Mouse (Mus musculus) thymus, postnatal 0 days (tissue): ENCODE measurements around the gene Sptbn2. TPM values are rescaled to one million over a fixed set of nuclear protein-coding genes. Genes with fewer than 3 reads are reported as not detected.

ENCODE experiments used
- DNase-seq: peaks from one replicate; pipeline ENCODE4 v3.0.0-alpha.2; 2015; ENCODE audit warnings: low spot score
- polyA plus RNA-seq: library from polyadenylated mRNA; unstranded; fragments of >200 nt; fragmentation: Nextera tagmentation; extraction: Ambion mirVana; gene quantifications from 2 replicates; pipeline ENCODE4 v1.2.1, GENCODE M21; 2015

Sptbn2 gene
- polyA plus RNA-seq, 1 experiment from 2014 or later, result 0.09 TPM

DNA sequence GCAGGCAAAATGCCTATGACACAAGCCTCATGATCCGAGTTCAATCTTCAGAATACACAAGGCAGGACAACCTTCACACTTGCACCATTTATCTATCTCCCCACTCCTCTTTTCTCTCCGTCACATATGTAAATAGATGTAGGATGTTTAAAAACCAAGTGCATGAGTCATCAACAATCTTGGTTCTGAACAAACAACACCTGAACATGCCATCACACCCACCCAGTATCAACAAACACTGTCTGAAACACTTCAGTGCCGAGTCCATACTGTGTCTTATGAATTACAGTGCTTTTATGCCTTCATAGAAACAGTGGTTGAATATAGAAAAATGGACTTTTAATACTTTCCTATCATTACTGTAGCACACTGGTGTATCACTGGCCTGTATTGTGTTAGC lies 61.8 kb downstream of the Sptbn2 start:
- DNase-seq, result no peak

- no peak for DNase-seq
These were observed 71.9 kb downstream of the Sptbn2 start for GRCm38 (mm10) chr19:4782891-4783290.

DNA sequence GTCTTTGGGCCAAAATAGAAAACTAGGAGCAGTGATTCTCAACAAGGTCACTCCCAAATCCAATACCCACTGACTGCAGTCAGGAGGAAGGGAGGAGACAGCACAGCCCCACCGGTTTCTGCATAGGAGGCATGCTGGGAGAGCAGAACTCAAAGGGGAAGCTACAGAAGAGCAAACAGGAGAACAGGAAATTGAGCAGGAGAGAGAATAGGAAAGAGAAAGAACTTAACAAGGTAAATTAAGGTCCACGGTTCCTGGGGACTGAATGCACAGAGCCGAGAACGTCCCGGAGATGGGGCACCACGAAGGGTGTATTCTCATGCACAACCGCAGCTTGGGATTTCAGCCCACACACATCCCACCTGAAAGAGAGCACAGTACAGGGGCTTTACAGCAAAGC lies 74.2 kb downstream of the Sptbn2 start:
- no peak for DNase-seq

- DNase-seq, result no peak
These were observed 75.3 kb downstream of the Sptbn2 start for GRCm38 (mm10) chr19:4786313-4786712.

DNA sequence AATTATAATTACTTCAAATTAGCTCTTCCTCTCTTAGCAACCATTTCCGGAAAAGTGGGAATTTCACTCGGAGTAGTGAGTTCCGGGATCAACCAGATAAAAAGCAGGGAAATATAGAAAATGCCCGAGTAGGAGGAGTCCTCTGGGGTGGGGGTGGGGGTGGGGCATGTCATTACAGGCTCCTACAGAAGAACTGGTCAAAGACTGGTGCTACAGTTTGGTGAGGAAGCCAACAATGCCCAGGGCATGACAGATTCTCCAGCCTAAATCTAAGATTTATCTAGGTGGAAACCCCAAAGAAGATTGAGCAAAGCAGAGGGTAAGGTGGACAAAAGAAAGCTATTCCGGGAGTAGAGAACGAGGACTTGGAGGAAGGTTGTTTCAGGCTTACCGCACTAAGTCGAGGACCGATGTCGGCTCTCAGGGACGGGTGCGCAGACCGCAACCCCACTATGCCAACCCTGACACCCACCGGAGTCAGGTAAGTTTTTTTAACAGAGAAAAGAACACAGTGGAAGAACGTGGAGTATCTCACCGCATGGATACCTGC lies 82.4 kb downstream of the Sptbn2 start:
- no peak for DNase-seq

- DNase-seq, result peak; percentile 99
These were observed 83.0 kb downstream of the Sptbn2 start, which contains the start of gene Rbm4 for GRCm38 (mm10) chr19:4793831-4794422. Rbm4 (minus strand) TSS chr19:4793901.

GRCm38 (mm10) chr19:4795929-4796328 lies 85.0 kb downstream of the Sptbn2 start:
- no peak for DNase-seq

DNA sequence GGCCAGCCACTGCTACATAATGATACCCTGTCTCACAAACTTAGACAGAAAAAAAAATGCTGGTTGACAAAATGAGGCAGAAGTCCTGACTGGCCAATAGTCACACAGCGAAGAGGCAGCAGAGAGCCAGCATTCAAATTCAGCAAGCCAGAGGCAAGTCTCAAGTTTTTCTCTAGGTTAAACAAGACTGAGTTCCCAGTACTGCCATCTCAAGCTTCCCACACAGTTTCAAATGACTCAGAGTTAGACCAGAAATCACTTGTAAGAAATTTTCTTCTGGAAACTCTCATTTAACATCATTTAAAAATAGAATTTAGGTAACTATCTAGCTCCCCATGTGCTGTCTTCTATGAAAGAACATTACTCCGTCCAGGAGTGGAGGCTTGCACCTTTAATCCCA lies 86.9 kb downstream of the Sptbn2 start:
- DNase-seq, result no peak

DNA sequence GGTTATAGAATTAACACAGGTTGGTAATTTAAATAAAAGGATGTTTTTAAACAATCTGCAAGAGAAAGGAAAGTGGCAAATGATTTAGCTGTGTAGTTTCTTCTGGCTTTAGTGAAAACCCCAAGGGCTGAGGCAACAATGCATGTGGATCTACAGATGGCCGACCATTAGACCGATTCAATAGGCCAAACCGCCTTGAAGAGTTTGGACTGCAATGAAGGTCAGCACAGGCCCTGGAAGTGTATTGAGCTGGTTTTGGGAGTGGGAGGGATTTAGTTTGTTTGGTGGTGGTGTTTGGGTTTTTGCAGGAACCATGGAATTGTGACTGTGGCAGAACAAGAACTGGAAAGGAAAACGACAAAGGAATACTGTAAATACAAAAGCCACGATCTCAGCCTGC lies 88.1 kb downstream of the Sptbn2 start:
- no peak for DNase-seq

Other genes starting within 250 kb of the Sptbn2 start
- gene Syt12, start 233.7 kb upstream of the Sptbn2 start, polyA plus RNA-seq, result 0.82 and 1.5 TPM in 2 replicates
- gene 2010003K11Rik, start 212.6 kb upstream of the Sptbn2 start, polyA plus RNA-seq, result not detected in 2 replicates
- 5.2 and 5.3 TPM in 2 replicates for gene Pcx, start 200.7 kb upstream of the Sptbn2 start, polyA plus RNA-seq
- gene Lrfn4, start 95.5 kb upstream of the Sptbn2 start, polyA plus RNA-seq, result 1.4 and 1.8 TPM in 2 replicates
- gene Rce1, start 85.5 kb upstream of the Sptbn2 start, polyA plus RNA-seq, result 51.0 and 51.9 TPM in 2 replicates
- gene Gm960, start 12.5 kb upstream of the Sptbn2 start, polyA plus RNA-seq, result 1.9 and 2.8 TPM in 2 replicates
- 39.1 and 49.0 TPM in 2 replicates for gene Rbm4b, start 45.3 kb downstream of the Sptbn2 start, polyA plus RNA-seq
- 62.0 and 72.5 TPM in 2 replicates for gene Rbm4, start 82.7 kb downstream of the Sptbn2 start, polyA plus RNA-seq
- 35.6 and 36.7 TPM in 2 replicates for gene Gm21992, start 100.4 kb downstream of the Sptbn2 start, polyA plus RNA-seq
- 51.4 and 67.4 TPM in 2 replicates for gene Rbm14, start 100.5 kb downstream of the Sptbn2 start, polyA plus RNA-seq
- 41.1 and 43.4 TPM in 2 replicates for gene Ccs, start 128.2 kb downstream of the Sptbn2 start, polyA plus RNA-seq
- 0.13 TPM in 1 of 2 replicates, not detected in the other for gene Ccdc87, start 128.2 kb downstream of the Sptbn2 start, polyA plus RNA-seq
- gene Ctsf, start 144.0 kb downstream of the Sptbn2 start, polyA plus RNA-seq, result 11.3 and 12.4 TPM in 2 replicates
- gene Actn3, start 166.7 kb downstream of the Sptbn2 start, polyA plus RNA-seq, result 21.4 and 26.6 TPM in 2 replicates
- 10.2 and 12.6 TPM in 2 replicates for gene Zdhhc24, start 167.5 kb downstream of the Sptbn2 start, polyA plus RNA-seq
- 1.4 and 2.2 TPM in 2 replicates for gene Bbs1, start 195.5 kb downstream of the Sptbn2 start, polyA plus RNA-seq
- gene Dpp3, start 217.1 kb downstream of the Sptbn2 start, polyA plus RNA-seq, result 101 and 102 TPM in 2 replicates
- 0.47 and 0.81 TPM in 2 replicates for gene Peli3, start 232.0 kb downstream of the Sptbn2 start, polyA plus RNA-seq